In the genomic region with DNA sequence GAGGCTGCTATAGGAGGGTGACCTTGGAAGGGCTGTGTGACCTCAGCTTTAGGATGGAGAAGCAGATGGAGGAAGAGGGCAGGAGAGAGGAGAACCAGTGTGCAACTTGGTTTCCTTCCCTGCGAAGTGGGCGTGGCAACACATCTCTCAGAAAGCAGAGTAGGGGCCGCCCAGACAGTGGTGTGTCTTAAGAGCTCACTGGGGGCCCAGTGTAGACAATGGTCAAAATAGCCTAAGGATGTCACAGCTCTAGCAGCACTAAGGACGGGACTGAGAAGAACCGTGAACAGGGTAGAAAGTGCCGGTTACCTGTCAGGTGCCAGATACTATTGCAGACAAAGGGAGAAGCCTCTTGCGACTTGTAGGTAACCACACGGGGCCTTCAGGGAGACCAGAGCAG, we compare ENCODE assay signal across 23 mouse cellular contexts.
"Had no signal": no experiment of that assay in that cellular context is flagged by ENCODE, and none has a peak within 500 bp of the region (broad histone marks: within the 10 kb centered on the region; RNA-seq: fewer than 3 reads in every experiment).

No protein-coding gene starts in this region.

- H3K9me3 ChIP-seq: heart, embryonic 10.5 days; heart, embryonic 12.5 days; hindbrain, embryonic 13.5 days; hindbrain, embryonic 15.5 days; kidney, embryonic 15.5 days; limb, embryonic 13.5 days; limb, embryonic 15.5 days; liver, embryonic 12.5 days had no signal

- DNase-seq: gastrocnemius, postnatal 14 days; gastrocnemius, postnatal 36 days; heart, adult 18-20 months; heart, postnatal 10 days; kidney, adult 11 months; kidney, adult 2 months; kidney, adult 9 months; kidney, postnatal 14 days; kidney, postnatal 36 days; layer of hippocampus, adult 9-11 months; layer of hippocampus, postnatal 36 days had no signal

- H3K36me3 ChIP-seq: heart, embryonic 10.5 days; heart, embryonic 12.5 days; hindbrain, embryonic 13.5 days; hindbrain, embryonic 15.5 days; kidney, embryonic 15.5 days; limb, embryonic 13.5 days; limb, embryonic 15.5 days; liver, embryonic 12.5 days had no signal

- H3K27ac ChIP-seq: heart, embryonic 10.5 days; hindbrain, embryonic 13.5 days; hindbrain, embryonic 15.5 days; hindbrain, postnatal 0 days; kidney, embryonic 15.5 days; kidney, postnatal 0 days; left cerebral cortex, adult 2 months; limb, embryonic 13.5 days; limb, embryonic 15.5 days; liver, embryonic 12.5 days; liver, embryonic 14.5 days had no signal

- H3K4me1 ChIP-seq: heart, embryonic 12.5 days; hindbrain, embryonic 13.5 days; hindbrain, embryonic 15.5 days; kidney, embryonic 15.5 days; limb, embryonic 13.5 days; limb, embryonic 15.5 days; liver, embryonic 12.5 days had no signal

- H3K27me3 ChIP-seq: kidney, embryonic 15.5 days; limb, embryonic 13.5 days; limb, embryonic 15.5 days had no signal

- H3K4me3 ChIP-seq: heart, embryonic 10.5 days; heart, embryonic 12.5 days; hindbrain, embryonic 13.5 days; hindbrain, embryonic 15.5 days; kidney, embryonic 15.5 days; left cerebral cortex, adult 2 months; limb, embryonic 13.5 days; limb, embryonic 15.5 days; liver, embryonic 12.5 days had no signal
